Mouse (Mus musculus) myocyte (in vitro differentiated cells): ENCODE measurements at regions not wholly inside any gene's neighbourhood (a gene's known extent, or its start where the extent isn't known, plus 50 kb on each side); places are given as distances from the start of the nearest gene placed in this dataset.

Experiments
- H3K27me3 ChIP-seq: one replicate; pipeline ENCODE4 v1.6.1; 2011; ENCODE audit not compliant: control insufficient read depth, insufficient read depth, insufficient read length
- H3K36me3 ChIP-seq: one replicate; pipeline ENCODE4 v1.6.1; 2011; ENCODE audit not compliant: control insufficient read depth, insufficient read depth
- H3K4me2 ChIP-seq: one replicate; pipeline ENCODE4 v1.6.1; 2011; ENCODE audit warnings: low read depth, control low read depth
- H3K4me3 ChIP-seq: one replicate; pipeline ENCODE4 v1.5.1; 2011; ENCODE audit warnings: mild to moderate bottlenecking, control low read depth, moderate library complexity
- H3K79me2 ChIP-seq: one replicate; pipeline ENCODE4 v1.6.1; 2011; ENCODE audit not compliant: control insufficient read depth, insufficient read depth
- H3ac ChIP-seq: one replicate; pipeline ENCODE4 v1.6.1; 2011; ENCODE audit not compliant: control insufficient read depth, insufficient read length
- CEBPB ChIP-seq: IDR thresholded peaks from 2 replicates; pipeline ENCODE4 v1.6.1; 2011; ENCODE audit warnings: mild to moderate bottlenecking, moderate library complexity; ENCODE audit not compliant: poor library complexity, insufficient read depth, severe bottlenecking
- E2F4 ChIP-seq: IDR thresholded peaks from one replicate; pipeline ENCODE4 v1.6.1; 2011; ENCODE audit warnings: mild to moderate bottlenecking, control low read depth, moderate library complexity; ENCODE audit not compliant: insufficient read depth
- MAX ChIP-seq: IDR thresholded peaks from one replicate; pipeline ENCODE4 v1.6.1; 2011; ENCODE audit warnings: low read depth, mild to moderate bottlenecking, control low read depth
- MYOD1 ChIP-seq, 3 experiments: IDR thresholded peaks; one replicate each; pipeline ENCODE4 v1.6.1; 2011; ENCODE audit warnings: control low read depth in 2 of 3, low read depth in 2 of 3, mild to moderate bottlenecking in 2 of 3, moderate library complexity in 1 of 3; ENCODE audit not compliant: insufficient read length in 2 of 3, control insufficient read depth in 1 of 3
- MYOG ChIP-seq, 3 experiments: IDR thresholded peaks; one replicate each; pipeline ENCODE4 v1.6.1; 2011; ENCODE audit warnings: control low read depth in 2 of 3, low read depth in 2 of 3, mild to moderate bottlenecking in 2 of 3; ENCODE audit not compliant: insufficient read length in 2 of 3, control insufficient read depth in 1 of 3, insufficient read depth in 1 of 3
- POLR2A ChIP-seq: IDR thresholded peaks from one replicate; pipeline ENCODE4 v1.6.1; 2011; ENCODE audit warnings: low read depth, mild to moderate bottlenecking, control low read depth, moderate library complexity; ENCODE audit not compliant: insufficient read length
- POLR2AphosphoS2 ChIP-seq: IDR thresholded peaks from one replicate; pipeline ENCODE4 v1.6.1; 2011; ENCODE audit warnings: low read depth, control low read depth; ENCODE audit not compliant: insufficient read length
- REST ChIP-seq: IDR thresholded peaks from one replicate; pipeline ENCODE4 v1.6.1; 2011; ENCODE audit warnings: mild to moderate bottlenecking, control low read depth, moderate library complexity; ENCODE audit not compliant: insufficient read depth, insufficient read length
- SRF ChIP-seq: IDR thresholded peaks from one replicate; pipeline ENCODE4 v1.6.1; 2011; ENCODE audit warnings: low read depth; ENCODE audit not compliant: control insufficient read depth, insufficient read length
- TCF12 ChIP-seq: IDR thresholded peaks from one replicate; pipeline ENCODE4 v1.6.1; 2011; ENCODE audit warnings: mild to moderate bottlenecking, control low read depth; ENCODE audit not compliant: poor library complexity, insufficient read depth, severe bottlenecking
- TCF3 ChIP-seq: IDR thresholded peaks from one replicate; pipeline ENCODE4 v1.6.1; 2011; ENCODE audit warnings: low read depth, control low read depth; ENCODE audit not compliant: insufficient read length
- USF1 ChIP-seq: IDR thresholded peaks from one replicate; pipeline ENCODE4 v1.6.1; 2011; ENCODE audit warnings: low read depth, mild to moderate bottlenecking, control low read depth, moderate library complexity

- H3K27me3 ChIP-seq = no peaks in the 10 kb centered on the region
- H3K79me2 ChIP-seq = no peaks in the 10 kb centered on the region
- TF ChIP-seq POLR2AphosphoS2 (no peak), CEBPB (no peak), MYOG (IDR thresholded peaks at IDR 0.05; ENCODE audit: control insufficient read depth in 1 of 3, insufficient read depth in 1 of 3, insufficient read length in 2 of 3, low read depth in 2 of 3) (no peak), MYOD1 (IDR thresholded peaks at IDR 0.05; ENCODE audit: control insufficient read depth in 1 of 3, insufficient read length in 2 of 3, low read depth in 2 of 3) (no peak), SRF (no peak), USF1 (no peak), REST (no peak), POLR2A (no peak), E2F4 (no peak), MAX (no peak), TCF12 (no peak), TCF3 (no peak)
- H3K36me3 ChIP-seq = no peaks in the 10 kb centered on the region
- no peak overlapping the region for H3ac ChIP-seq
- H3K4me2 ChIP-seq = no peak overlapping the region
- no peak overlapping the region for H3K4me3 ChIP-seq
These were observed 87.6 kb upstream of the Pou6f2 start for GRCm38 (mm10) chr13:18485080-18485479.

- Histone ChIP-seq H3K79me2 (no peaks in the 10 kb centered on the region), H3K4me2 (no peak overlapping the region), H3K27me3 (no peaks in the 10 kb centered on the region), H3K36me3 (no peaks in the 10 kb centered on the region), H3ac (no peak overlapping the region), H3K4me3 (no peak overlapping the region)
- TF ChIP-seq SRF = no peak
- TF ChIP-seq POLR2AphosphoS2 = no peak
- no peak for TF ChIP-seq MYOG (IDR thresholded peaks at IDR 0.05; ENCODE audit: control insufficient read depth in 1 of 3, insufficient read depth in 1 of 3, insufficient read length in 2 of 3, low read depth in 2 of 3)
- TF ChIP-seq E2F4 = no peak
- no peak for TF ChIP-seq MYOD1 (IDR thresholded peaks at IDR 0.05; ENCODE audit: control insufficient read depth in 1 of 3, insufficient read length in 2 of 3, low read depth in 2 of 3)
- TF ChIP-seq POLR2A = no peak
- TF ChIP-seq TCF3 = no peak
These were observed 78.8 kb upstream of the Pou6f2 start for GRCm38 (mm10) chr13:18476311-18476710.

DNA sequence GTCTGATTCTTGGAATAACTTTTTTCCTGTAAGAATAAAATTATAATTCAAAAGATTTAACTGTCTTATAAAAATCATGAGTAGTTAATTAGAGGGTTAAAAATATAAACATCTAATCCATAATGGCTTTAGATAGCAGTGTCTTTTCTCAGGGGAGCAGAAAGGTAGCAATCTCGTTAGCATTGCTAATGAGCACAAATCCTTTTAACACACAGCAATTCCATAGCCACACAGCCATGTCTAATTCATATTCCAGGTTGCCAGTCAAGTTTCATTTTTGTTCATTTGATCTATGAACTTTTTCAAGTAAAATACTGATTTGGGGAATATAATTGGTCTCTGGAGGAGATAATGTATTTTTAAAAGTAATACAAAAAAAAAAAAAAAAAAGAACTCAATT is 74.0 kb upstream of the Pou6f2 start:
- Histone ChIP-seq H3K4me2 (no peak overlapping the region), H3K79me2 (no peaks in the 10 kb centered on the region), H3K36me3 (no peaks in the 10 kb centered on the region), H3K27me3 (no peaks in the 10 kb centered on the region), H3ac (no peak overlapping the region), H3K4me3 (no peak overlapping the region)
- TF ChIP-seq E2F4 (no peak), CEBPB (no peak)

- H3K4me3 ChIP-seq = no peak overlapping the region
- no peaks in the 10 kb centered on the region for H3K27me3 ChIP-seq
- H3K36me3 ChIP-seq = no peaks in the 10 kb centered on the region
- H3K79me2 ChIP-seq = no peaks in the 10 kb centered on the region
- H3K4me2 ChIP-seq = no peak overlapping the region
- H3ac ChIP-seq = no peak overlapping the region
- TF ChIP-seq E2F4 = no peak
- TF ChIP-seq POLR2AphosphoS2 = no peak
- TF ChIP-seq MAX = no peak
- no peak for TF ChIP-seq MYOG (IDR thresholded peaks at IDR 0.05; ENCODE audit: control insufficient read depth in 1 of 3, insufficient read depth in 1 of 3, insufficient read length in 2 of 3, low read depth in 2 of 3)
- no peak for TF ChIP-seq REST
- TF ChIP-seq TCF3 = no peak
- TF ChIP-seq MYOD1 (IDR thresholded peaks at IDR 0.05; ENCODE audit: control insufficient read depth in 1 of 3, insufficient read length in 2 of 3, low read depth in 2 of 3) = no peak
- TF ChIP-seq SRF = no peak
These were observed 68.4 kb upstream of the Pou6f2 start for GRCm38 (mm10) chr13:18465921-18466320.

DNA sequence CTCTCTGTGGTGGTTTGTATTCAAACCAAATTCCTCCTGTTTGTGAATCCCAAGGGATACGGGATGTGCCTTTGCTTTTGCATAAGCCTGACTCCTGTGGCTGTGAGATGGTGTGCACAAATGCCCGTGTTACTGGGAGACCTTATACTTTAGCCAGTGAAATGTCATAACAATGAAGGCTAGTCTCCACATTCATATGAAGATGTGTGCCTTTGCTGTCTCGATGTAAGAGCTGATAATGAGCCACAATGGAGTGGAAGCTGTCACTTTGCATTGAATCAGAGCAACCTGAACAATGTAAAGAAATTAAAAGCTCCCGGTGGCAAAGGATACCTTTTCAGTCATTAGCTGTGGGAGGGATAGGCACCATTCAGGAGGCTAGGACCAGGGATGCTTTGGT is 64.7 kb upstream of the Pou6f2 start:
- Histone ChIP-seq H3ac (no peak overlapping the region), H3K27me3 (no peaks in the 10 kb centered on the region), H3K36me3 (no peaks in the 10 kb centered on the region), H3K79me2 (no peaks in the 10 kb centered on the region), H3K4me3 (no peak overlapping the region), H3K4me2 (no peak overlapping the region)
- TF ChIP-seq CEBPB (no peak), TCF12 (no peak), TCF3 (no peak), MAX (no peak), POLR2A (no peak), USF1 (no peak), REST (no peak), SRF (no peak), POLR2AphosphoS2 (no peak), E2F4 (no peak), MYOD1 (IDR thresholded peaks at IDR 0.05; ENCODE audit: control insufficient read depth in 1 of 3, insufficient read length in 2 of 3, low read depth in 2 of 3) (no peak), MYOG (IDR thresholded peaks at IDR 0.05; ENCODE audit: control insufficient read depth in 1 of 3, insufficient read depth in 1 of 3, insufficient read length in 2 of 3, low read depth in 2 of 3) (no peak)
